ENCODE assay signal across 18 mouse cellular contexts in genomic region chr3:105612423-105612814, GRCm38 (mm10).
DNase-seq lines count a peak whose midpoint lies in the region; ATAC-seq and TF ChIP-seq lines count a peak whose summit lies in the region.
"Had no signal": no experiment of that assay in that cellular context is flagged by ENCODE, and none has a peak within 500 bp of the region (broad histone marks: within the 10 kb centered on the region; RNA-seq: fewer than 3 reads in every experiment).

No protein-coding gene starts in this region.

- H3K27me3 ChIP-seq in forebrain, postnatal 0 days (ENCODE audit: insufficient read depth, low read length): no peaks in the 10 kb centered on the region
- no peaks in the 10 kb centered on the region for H3K27me3 ChIP-seq in forebrain, embryonic 10.5 days (ENCODE audit: poor library complexity, severe bottlenecking)
- H3K27me3 ChIP-seq in lung, embryonic 14.5 days (ENCODE audit: insufficient read depth, low read length): no peaks in the 10 kb centered on the region
- no peaks in the 10 kb centered on the region for H3K27me3 ChIP-seq in lung, postnatal 0 days (replicated peaks; ENCODE audit: insufficient read depth, low read length)
- no peaks in the 10 kb centered on the region for H3K27me3 ChIP-seq in neural tube, embryonic 15.5 days (replicated peaks)

- TF ChIP-seq CTCF in forebrain, postnatal 0 days (IDR thresholded peaks at IDR 0.05; ENCODE audit: low read depth): no peak
- no peak for TF ChIP-seq CTCF in lung, embryonic 14.5 days (IDR thresholded peaks at IDR 0.05; ENCODE audit: low read depth)
- no peak for TF ChIP-seq CTCF in lung, postnatal 0 days (IDR thresholded peaks at IDR 0.05)

- no peak overlapping the region for H3K4me2 ChIP-seq in forebrain, postnatal 0 days (ENCODE audit: low read depth)
- no peak overlapping the region for H3K4me2 ChIP-seq in lung, embryonic 14.5 days
- no peak overlapping the region for H3K4me2 ChIP-seq in lung, postnatal 0 days (replicated peaks; ENCODE audit: low read depth, low read length)
- H3K4me2 ChIP-seq in neural tube, embryonic 15.5 days: no peak overlapping the region
- H3K4me2 ChIP-seq: heart, embryonic 13.5 days had no signal

- H3K4me3 ChIP-seq in forebrain, postnatal 0 days (ENCODE audit: low read depth, low read length): no peak overlapping the region
- H3K4me3 ChIP-seq in forebrain, embryonic 10.5 days: no peak overlapping the region
- no peak overlapping the region for H3K4me3 ChIP-seq in lung, embryonic 14.5 days (ENCODE audit: low read depth, low read length)
- H3K4me3 ChIP-seq in lung, postnatal 0 days (ENCODE audit: low read depth, low read length): no peak overlapping the region
- no peak overlapping the region for H3K4me3 ChIP-seq in neural tube, embryonic 15.5 days (replicated peaks)
- H3K4me3 ChIP-seq: embryonic facial prominence, embryonic 10.5 days; heart, embryonic 13.5 days had no signal

- WGBS in forebrain, postnatal 0 days: 68% methylated on average over 4 of the region's 4 CpGs
- WGBS in forebrain, embryonic 10.5 days: 85% methylated on average over 4 of the region's 4 CpGs
- WGBS in lung, embryonic 14.5 days: 24% methylated on average over 4 of the region's 4 CpGs
- WGBS in lung, postnatal 0 days: 35% methylated on average over 4 of the region's 4 CpGs
- 61% methylated on average over 4 of the region's 4 CpGs for WGBS in neural tube, embryonic 15.5 days

- DNase-seq in cerebellum, postnatal 36 days: no peak
- no peak for DNase-seq in forebrain, postnatal 0 days
- no peak for DNase-seq in forebrain, embryonic 10.5 days (ENCODE audit: extremely low spot score, low spot score)
- DNase-seq in lung, embryonic 14.5 days: peak; percentile 43
- DNase-seq in lung, postnatal 0 days (ENCODE audit: low spot score): no peak
- DNase-seq: adrenal gland, adult 8-10 months; adrenal gland, postnatal 36 days; B cell, adult 2 months; gastrocnemius, postnatal 36 days; heart, adult 11 months; heart, postnatal 36 days; kidney, adult 11 months had no signal

- H3K4me1 ChIP-seq in forebrain, postnatal 0 days (ENCODE audit: insufficient read depth): no peaks in the 10 kb centered on the region
- no peaks in the 10 kb centered on the region for H3K4me1 ChIP-seq in forebrain, embryonic 10.5 days
- H3K4me1 ChIP-seq in lung, embryonic 14.5 days (ENCODE audit: insufficient read depth): no peaks in the 10 kb centered on the region
- H3K4me1 ChIP-seq in lung, postnatal 0 days (ENCODE audit: insufficient read depth, low read depth, low read length): no peaks in the 10 kb centered on the region
- peaks cover 8% of the 10 kb centered on the region; the same call in 1 of the 2 replicates for H3K4me1 ChIP-seq in neural tube, embryonic 15.5 days
- H3K4me1 ChIP-seq: embryonic facial prominence, embryonic 10.5 days; heart, embryonic 13.5 days had no signal

- H3K36me3 ChIP-seq in forebrain, postnatal 0 days (ENCODE audit: insufficient read depth): no peaks in the 10 kb centered on the region
- H3K36me3 ChIP-seq in forebrain, embryonic 10.5 days (replicated peaks): no peaks in the 10 kb centered on the region
- H3K36me3 ChIP-seq in lung, embryonic 14.5 days (ENCODE audit: insufficient read depth): no peaks in the 10 kb centered on the region
- H3K36me3 ChIP-seq in lung, postnatal 0 days (ENCODE audit: insufficient read depth, low read length): no peaks in the 10 kb centered on the region
- no peaks in the 10 kb centered on the region for H3K36me3 ChIP-seq in neural tube, embryonic 15.5 days
- H3K36me3 ChIP-seq: embryonic facial prominence, embryonic 10.5 days; G1E; heart, embryonic 13.5 days had no signal

- ATAC-seq in cerebellum, adult (ENCODE audit: insufficient number of reproducible peaks, low FRiP score, low TSS enrichment): 0 out of 2 replicates have a peak, but pooled peaks have one; percentile 5
- peak; percentile 36; the same call in 1 of the 2 replicates for ATAC-seq in forebrain, postnatal 0 days
- ATAC-seq in lung, embryonic 14.5 days (ENCODE audit: insufficient read depth): peak; percentile 49; the same call in 1 of the 2 replicates
- ATAC-seq in lung, postnatal 0 days: no peak
- ATAC-seq in neural tube, embryonic 15.5 days (ENCODE audit: low FRiP score): no peak
- ATAC-seq: CD4-positive, CD25-positive, alpha-beta regulatory T cell, adult 4 months had no signal

- H3K27ac ChIP-seq in forebrain, postnatal 0 days (ENCODE audit: low read depth, low read length): no peak overlapping the region
- no peak overlapping the region for H3K27ac ChIP-seq in forebrain, embryonic 10.5 days
- no peak overlapping the region for H3K27ac ChIP-seq in lung, embryonic 14.5 days (ENCODE audit: low read depth)
- H3K27ac ChIP-seq in lung, postnatal 0 days (ENCODE audit: low read length): no peak overlapping the region
- 0 out of 2 replicates have a peak overlapping the region, but pooled peaks have one; percentile 9 for H3K27ac ChIP-seq in neural tube, embryonic 15.5 days (replicated peaks)
- H3K27ac ChIP-seq: embryonic facial prominence, embryonic 10.5 days; heart, embryonic 13.5 days had no signal

- no peak for TF ChIP-seq EP300 in lung, postnatal 0 days (IDR thresholded peaks at IDR 0.05)

- no peak overlapping the region for H3K9ac ChIP-seq in forebrain, postnatal 0 days
- no peak overlapping the region for H3K9ac ChIP-seq in lung, embryonic 14.5 days
- H3K9ac ChIP-seq in lung, postnatal 0 days (replicated peaks; ENCODE audit: low read depth): no peak overlapping the region
- no peak overlapping the region for H3K9ac ChIP-seq in neural tube, embryonic 15.5 days (replicated peaks)
- H3K9ac ChIP-seq: heart, embryonic 13.5 days had no signal

- no peaks in the 10 kb centered on the region for H3K9me3 ChIP-seq in forebrain, postnatal 0 days (ENCODE audit: low read length)
- H3K9me3 ChIP-seq in forebrain, embryonic 10.5 days: no peaks in the 10 kb centered on the region
- no peaks in the 10 kb centered on the region for H3K9me3 ChIP-seq in lung, embryonic 14.5 days (ENCODE audit: low read depth, low read length)
- H3K9me3 ChIP-seq in lung, postnatal 0 days (ENCODE audit: low read length): no peaks in the 10 kb centered on the region
- no peaks in the 10 kb centered on the region for H3K9me3 ChIP-seq in neural tube, embryonic 15.5 days (replicated peaks)
- H3K9me3 ChIP-seq: embryonic facial prominence, embryonic 10.5 days; G1E; heart, embryonic 13.5 days had no signal

Comparison
In these comparisons a context has a peak if more than half of its experiments do, and no peak if none do; other contexts are left out.
1. ATAC-seq: peak in cerebellum, adult (single experiment), forebrain, postnatal 0 days (single experiment) and lung, embryonic 14.5 days (single experiment); none in lung, postnatal 0 days (single experiment) and neural tube, embryonic 15.5 days (single experiment).